Mouse (Mus musculus) thymus, postnatal 25 days (tissue): Measurements from ENCODE around the gene Rsph1.
A peak's percentile ranks its signal among the peaks of the same experiment; 100 is the strongest.

Experiments used
- DNase-seq: peaks from one replicate; pipeline ENCODE4 v3.0.0; 2022

Gene Rsph1

DNA sequence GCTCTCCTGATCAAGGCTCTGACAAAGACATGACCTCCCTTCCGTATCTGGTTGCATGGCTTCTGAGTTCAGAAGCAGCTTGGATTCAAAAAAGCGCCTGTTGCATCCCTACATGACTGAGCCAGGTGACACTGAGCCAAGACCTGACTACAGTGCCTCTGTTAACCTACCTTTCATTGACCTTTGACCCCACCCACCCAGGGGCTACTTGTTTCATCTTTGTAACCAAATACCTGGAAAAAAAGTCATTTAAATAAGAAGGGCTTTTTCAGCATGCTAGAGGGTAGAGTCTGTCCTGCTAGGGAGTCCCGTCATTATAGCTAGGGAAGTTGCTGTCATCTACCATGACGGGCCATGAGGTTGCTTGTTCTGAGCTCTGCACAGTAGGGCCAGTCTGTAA lies 26.2 kb upstream of the Rsph1 start:
- no peak for DNase-seq

GRCm38 (mm10) chr17:31300736-31301135 lies 23.6 kb upstream of the Rsph1 start:
- DNase-seq = peak; percentile 34

DNA sequence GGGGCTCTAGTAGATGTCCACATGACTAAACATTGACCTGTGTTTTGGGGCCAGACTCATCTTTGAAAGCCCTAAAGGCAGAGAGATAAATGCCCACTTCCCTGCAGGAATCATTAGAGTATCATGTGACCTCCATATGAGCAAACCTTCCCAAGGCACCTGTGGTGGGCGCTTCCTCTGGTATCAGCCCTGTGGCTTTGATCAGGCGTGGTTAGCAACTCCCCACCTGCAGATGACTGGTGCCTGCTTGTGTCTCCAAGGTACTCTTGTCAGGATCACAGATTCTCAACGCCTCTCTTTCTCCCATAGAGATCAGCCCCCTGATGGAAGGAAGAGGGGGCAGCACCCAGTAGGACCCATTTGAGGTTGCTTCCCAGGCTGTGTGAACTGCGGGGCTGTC lies 22.8 kb upstream of the Rsph1 start:
- DNase-seq = peak; percentile 63

DNA sequence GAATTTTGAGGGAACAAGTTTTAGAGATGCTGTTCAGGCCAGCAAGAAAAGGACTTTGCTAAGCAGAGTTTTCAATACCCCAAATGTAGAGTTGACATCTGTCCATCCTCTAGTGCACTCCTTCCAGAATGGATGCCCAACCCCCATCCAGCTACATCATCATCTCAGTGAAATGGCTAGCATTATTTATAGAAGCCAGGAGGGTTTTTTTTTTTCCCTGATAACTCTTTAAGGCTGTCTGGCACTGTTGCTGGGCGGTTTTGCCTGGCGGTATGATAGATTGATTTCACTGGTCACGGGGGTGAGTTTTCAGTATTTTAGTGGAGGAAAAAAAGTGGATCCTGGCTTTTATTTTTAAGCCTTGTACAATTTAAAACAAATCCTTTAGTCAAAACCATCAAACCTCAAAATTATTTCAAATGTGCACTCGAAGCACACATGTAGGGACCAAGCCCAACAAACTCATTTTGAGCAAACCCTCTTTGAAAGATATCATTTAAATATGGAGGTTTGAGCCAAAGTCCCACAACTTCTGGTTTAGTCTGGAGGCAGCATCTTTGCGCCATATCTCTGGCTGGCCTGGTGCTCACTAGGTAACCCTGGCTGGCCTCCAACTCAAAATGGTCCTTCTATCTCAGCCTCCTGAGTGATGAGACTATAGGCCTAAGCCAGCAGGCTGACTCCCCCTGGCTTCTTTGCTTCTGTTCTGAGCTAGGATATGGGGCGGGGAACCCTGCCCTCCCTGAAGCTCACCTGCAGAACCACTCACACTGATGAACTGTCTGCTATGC lies 21.4 kb upstream of the Rsph1 start:
- DNase-seq = no peak

DNA sequence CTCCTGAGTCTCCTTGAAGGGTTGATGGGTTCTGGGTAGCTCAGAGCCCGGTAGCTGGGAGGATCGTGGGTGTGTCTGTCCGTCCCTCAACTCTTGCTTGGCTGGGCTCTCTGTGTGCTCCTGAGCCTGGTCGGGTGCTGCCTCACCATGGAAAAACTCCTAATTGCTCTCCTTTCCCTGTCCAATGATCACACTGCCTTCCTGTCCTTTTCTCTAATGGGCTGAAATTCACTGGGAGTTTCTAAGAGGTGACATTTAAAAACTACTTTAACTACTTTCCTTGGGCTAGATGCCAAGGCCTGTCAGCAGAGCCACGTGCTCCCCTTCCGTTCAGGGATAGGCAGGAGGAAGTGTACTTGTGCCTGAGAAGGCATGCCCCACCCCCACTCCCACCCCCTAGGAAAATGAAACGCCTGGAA lies 20.3 kb upstream of the Rsph1 start:
- peak; percentile 33 for DNase-seq

- peak; percentile 89 for DNase-seq
These were observed 19.0 kb upstream of the Rsph1 start for GRCm38 (mm10) chr17:31295892-31296781.

DNA sequence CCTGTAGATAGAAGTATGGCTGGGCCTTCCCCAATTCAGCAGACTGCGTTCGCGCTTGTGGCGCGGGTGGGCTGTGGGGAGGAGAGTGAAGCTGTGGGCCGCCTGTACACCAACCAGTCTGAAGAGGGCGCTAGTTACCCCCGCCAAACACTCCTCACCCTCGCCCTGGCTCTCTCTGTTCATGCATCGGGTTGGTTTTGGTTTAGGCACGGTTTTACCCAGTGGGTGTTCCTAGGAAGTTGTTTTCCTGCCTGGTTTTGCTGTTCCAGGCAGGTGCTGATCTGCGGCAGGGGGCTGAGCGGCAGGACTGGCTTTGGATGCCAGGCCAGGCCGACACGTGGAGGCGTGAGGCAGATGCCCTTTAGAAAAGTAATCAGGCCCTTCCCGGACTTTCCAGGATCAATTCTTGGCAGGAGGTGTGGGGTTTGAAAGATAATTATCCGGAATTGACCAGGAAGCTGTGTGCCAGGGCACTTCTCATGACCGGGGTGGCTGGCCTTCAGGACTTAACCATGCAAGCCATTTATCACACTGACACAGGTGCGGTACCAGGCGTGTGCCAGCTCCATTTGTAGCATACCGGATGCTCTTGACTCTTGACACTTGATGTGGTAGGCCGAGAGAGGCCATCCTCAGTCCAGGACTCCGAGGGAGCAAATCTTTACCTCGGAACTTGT lies 18.2 kb upstream of the Rsph1 start:
- peak; percentile 83 for DNase-seq

GRCm38 (mm10) chr17:31294363-31295214 lies 17.4 kb upstream of the Rsph1 start:
- DNase-seq = peak; percentile 61

GRCm38 (mm10) chr17:31290859-31291258 lies 13.7 kb upstream of the Rsph1 start:
- DNase-seq = no peak

DNA sequence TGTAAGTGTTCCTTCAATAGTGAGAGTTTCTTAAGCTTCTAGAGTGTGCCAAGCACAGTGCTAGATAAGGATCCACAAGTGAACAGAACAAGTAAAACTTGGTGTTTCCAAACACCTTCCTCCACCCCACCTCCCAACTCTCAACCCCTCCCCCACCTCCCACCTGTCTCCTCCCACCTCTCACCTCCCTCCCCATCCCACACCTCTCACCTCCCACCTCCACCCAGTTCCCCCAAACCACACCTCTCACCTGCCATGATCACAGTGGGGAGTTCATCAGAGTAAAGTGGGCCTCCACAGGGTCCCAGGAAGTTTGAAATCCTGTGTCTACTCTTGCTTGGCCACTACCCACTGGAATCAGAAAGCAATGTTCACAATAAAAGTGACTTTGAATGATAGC lies 13.1 kb upstream of the Rsph1 start:
- no peak for DNase-seq

DNA sequence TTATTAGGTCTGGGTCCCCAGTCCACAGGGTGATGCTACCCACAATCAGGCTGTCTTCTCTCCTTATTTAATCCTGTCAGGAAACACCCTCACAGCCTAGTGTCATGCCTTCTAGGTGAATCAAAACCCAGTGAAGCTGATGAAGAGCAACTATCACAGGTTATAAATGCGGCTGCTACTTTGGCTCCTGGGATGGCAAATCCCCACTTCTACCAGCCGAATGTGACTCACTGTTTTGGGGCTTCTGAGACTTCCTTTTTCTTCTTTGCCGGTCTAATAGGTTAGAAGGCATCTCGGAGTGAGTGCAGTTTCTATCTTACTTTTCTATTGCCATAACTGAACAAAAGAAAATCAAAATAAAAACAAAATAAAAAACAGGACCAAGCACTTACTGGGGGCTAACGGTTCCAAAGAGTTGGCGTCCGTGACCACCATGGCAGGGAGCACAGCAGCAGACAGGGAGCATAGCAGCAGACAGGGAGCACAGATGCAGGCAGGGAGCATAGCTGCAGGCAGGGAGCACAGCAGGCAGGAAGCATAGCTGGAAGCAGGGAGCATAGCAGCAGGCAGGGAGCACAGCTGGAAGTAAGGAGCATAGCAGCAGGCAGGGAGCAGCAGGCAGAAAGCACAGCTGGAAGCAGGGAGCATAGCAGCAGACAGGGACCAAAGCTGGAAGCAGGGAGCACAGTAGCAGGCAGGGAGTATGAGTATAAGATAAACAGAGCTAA lies 12.0 kb upstream of the Rsph1 start:
- DNase-seq = no peak

DNA sequence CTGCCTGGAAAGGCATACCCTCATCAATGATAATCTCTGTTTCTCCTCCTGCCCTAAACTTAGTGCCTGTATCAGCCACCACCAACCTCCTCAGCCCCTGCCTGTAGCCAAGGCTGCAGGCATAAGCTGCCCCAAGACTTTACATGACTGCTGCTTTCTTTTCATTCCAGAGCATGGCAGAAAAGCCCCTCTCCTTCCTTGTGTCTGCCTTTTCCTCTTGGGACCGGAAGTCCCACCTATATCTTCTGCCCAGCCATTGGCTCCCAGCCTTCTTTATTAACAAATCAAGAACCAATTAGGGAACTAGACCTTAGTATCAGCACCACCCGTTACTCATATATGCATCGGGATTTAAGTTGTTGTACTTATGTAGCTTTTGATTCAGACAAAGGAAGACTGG lies 10.0 kb upstream of the Rsph1 start:
- no peak for DNase-seq

DNA sequence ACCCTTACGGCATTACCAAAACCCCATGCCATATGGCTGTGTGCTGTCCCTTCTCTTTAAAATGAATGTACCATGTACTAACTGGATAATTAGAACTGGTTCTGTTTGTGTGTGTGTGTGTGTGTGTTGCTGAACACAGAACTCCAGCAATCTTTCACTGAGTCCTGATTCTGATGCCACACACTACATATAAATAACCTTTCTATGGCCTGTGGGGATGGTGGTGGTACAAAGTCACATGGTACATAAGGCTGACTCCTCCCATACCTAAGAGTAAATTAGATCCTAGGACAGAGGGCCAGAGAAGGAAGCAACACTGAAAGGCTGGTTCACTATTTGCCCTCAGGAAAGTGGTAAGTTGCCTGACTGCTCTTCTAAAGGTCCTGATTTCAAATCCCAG lies 9.3 kb upstream of the Rsph1 start, which contains the start of gene Slc37a1:
Gene Slc37a1 (plus strand): TSS at position 301 of the 400 bp plus-strand sequence.
- no peak for DNase-seq

DNA sequence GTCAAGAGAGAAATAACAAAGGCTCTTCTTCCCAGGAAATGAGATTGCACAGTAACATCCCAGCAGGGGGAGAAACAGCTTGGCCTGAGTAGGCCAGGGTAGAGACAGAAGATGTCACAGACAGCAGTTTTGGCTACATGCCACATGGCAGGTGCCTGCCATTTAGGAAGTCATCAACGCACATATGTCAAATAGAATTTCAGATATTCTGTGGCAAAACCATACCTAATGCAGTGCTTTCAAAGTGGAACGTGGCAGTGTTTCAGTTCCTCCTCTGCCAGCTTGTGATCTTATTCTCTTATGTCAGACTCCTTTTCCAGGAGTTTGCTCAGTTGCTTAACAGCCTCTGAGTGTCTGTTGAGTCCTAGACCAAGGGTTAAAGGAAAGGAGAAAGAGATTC lies 8.7 kb upstream of the Rsph1 start:
- no peak for DNase-seq

DNA sequence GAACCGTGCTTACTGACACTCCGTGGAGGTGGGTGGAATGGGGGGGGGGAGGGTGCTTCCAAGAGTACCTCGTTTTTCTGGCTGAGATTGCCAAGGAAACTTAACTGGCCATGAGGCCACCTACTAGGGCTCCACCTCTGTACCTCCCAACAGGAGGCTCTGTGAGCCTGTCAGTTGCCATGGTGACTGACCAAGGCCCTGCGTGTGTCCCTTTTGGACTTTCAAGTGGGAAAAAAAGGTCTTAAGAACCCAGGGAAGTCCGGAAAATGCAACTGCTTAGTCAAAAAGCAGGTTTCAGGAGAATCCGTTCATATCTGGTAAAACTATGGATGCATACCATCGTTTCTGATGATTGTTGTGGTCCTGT lies 5.5 kb upstream of the Rsph1 start:
- DNase-seq = no peak

DNA sequence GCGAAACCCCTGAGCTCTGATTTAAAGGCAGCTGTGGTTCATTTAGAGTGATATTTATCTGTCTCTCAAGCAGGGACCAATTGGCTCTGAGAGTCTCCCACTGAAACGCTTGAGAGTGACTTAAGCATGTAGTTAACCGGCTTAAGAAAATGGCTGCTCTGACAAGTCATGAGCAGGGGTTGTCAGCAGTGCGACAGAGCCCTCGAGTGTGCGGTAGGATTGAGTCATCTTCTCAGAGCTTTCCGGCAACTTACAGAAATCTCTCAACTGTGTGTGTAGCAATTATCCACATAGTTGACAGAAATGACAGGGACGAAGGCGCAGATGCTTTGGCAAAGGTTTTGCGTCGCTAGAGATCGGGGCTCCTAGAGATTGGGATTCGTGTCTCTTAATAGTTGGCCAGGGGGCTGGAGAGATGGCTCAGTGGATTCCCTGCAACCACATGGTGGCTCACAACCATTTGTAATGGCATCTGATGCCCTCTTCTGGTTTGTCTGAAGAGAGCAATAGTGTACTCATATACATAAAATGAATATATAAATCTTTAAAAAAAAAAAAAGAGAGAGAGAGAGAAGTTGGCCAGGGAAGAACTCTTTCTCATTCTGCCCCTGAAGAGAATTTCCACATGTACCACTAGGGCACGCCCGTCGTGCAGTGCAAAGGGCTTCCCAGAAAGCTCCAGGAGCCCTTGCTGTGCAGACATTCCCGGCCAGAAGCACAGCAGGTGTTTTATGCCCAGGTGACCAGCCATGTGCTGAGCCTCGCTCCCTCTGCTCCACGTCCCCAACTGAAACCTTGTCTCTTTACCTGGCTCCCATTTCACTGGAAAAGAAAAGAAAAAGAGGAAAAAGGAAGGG lies 4.9 kb upstream of the Rsph1 start:
- no peak for DNase-seq

- no peak for DNase-seq
These were observed 3.1 kb upstream of the Rsph1 start for GRCm38 (mm10) chr17:31280269-31280668.

DNA sequence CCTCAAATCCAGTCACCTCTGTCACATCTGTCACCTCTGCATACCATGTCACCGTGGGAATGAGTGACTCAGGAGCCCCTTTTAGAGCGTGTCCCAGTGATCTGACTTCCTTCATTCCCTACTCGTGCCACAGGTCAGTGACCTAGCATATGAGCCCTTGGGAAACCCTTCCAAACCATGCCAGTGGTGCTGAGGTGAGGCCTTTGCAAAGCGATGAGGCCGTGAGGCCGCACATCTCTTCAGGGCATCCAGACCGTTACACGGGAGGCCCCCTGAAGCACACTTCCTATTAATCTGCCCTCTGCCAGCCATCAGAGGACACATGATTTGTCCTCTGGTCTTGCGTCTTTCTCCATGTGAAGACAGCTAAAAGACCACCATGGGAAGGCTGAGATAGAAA lies 2.4 kb upstream of the Rsph1 start:
- DNase-seq = no peak

- no peak for DNase-seq
These were observed 748 bp upstream of the Rsph1 start for GRCm38 (mm10) chr17:31277931-31278330.

DNA sequence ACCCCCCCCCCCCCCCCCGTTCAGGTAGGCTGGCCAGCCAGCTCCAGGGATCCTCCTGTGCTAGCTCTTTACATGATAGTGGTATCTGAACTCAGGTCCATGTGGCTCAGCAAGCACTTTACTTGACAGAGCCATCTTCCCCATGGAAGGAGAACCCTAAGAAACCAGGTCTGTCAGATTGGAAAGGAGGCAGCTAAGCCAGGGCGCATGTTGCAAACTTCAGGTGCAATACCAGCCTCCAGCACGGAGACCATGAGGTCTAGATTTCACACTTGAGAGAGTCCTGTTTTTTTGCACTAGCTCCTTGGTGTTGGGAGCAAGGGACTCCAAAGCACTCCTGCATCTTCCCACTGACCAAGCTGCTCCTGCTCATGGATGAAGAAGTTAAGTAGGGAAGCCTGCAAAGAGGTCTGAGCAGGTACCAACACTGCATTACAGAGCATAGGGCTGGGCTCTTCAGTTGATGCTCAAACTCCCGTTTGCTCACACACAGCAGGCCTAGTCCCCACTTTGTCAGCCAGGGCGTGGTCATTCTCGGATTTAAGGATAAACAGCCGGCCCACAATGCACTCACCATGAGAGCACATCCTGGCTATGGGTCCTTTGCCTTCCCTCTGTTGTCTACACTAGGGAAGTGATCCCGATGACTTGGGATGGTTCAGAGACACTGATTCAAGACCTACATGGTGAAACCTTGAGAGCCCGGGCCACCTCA lies 819 bp downstream of the Rsph1 start:
- no peak for DNase-seq
